In genomic region chr10:25416696-25417095, GRCm38 (mm10) we compare ENCODE assay signal across 16 mouse cellular contexts.
"Had no signal": no experiment of that assay in that cellular context is flagged by ENCODE, and none has a peak within 500 bp of the region (broad histone marks: within the 10 kb centered on the region; RNA-seq: fewer than 3 reads in every experiment).

No protein-coding gene starts in this region.

- H3K4me2 ChIP-seq: neural tube, embryonic 13.5 days; neural tube, embryonic 15.5 days; stomach, embryonic 15.5 days had no signal

- H3K36me3 ChIP-seq: neural tube, embryonic 13.5 days; neural tube, embryonic 15.5 days; stomach, embryonic 15.5 days had no signal

- DNase-seq: retina, postnatal 1 day; right cerebral cortex, adult 18-20 months; right cerebral cortex, postnatal 14 days; right cerebral cortex, postnatal 25 days; right cerebral cortex, postnatal 4 days; spleen, adult 18-20 months; thymus, adult 18-20 months; thymus, adult 2 months; thymus, postnatal 14 days; thymus, postnatal 25 days; thymus, postnatal 36 days; thymus, postnatal 4 days had no signal

- H3K27ac ChIP-seq: neural tube, embryonic 13.5 days; neural tube, embryonic 15.5 days; stomach, embryonic 15.5 days; stomach, postnatal 0 days had no signal

- H3K9ac ChIP-seq: neural tube, embryonic 13.5 days; neural tube, embryonic 15.5 days; stomach, embryonic 15.5 days had no signal

- H3K4me1 ChIP-seq: neural tube, embryonic 13.5 days; neural tube, embryonic 15.5 days; stomach, embryonic 15.5 days had no signal

- H3K9me3 ChIP-seq: neural tube, embryonic 13.5 days; neural tube, embryonic 15.5 days; stomach, embryonic 15.5 days had no signal

- H3K27me3 ChIP-seq: neural tube, embryonic 13.5 days; neural tube, embryonic 15.5 days; stomach, embryonic 15.5 days had no signal

- H3K4me3 ChIP-seq: neural tube, embryonic 13.5 days; neural tube, embryonic 15.5 days; stomach, embryonic 15.5 days had no signal
